Comparison of ENCODE assay signal across 8 mouse cellular contexts in the genomic region with DNA sequence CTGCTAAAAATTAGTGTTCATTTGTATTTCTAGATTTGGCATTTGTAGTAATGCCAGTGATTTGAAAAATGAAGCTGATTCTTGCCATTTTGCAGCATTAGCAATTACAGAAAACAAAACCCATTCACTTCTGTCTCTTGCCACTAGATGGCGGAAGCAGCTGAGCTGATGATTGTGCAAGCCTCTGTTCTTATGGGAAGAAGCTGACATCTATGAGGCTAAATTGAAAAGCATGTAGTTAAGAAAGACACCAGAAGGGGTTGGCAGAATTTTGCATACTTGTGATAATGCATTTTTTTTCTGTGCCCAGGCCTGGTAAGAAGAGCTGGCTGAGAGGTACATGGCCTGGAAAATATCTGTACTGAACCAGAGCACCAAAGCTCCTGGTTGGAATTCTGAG.
DNase-seq lines count a peak whose midpoint lies in the region; ATAC-seq lines count a peak whose summit lies in the region.

No protein-coding gene starts in this region.

- H3K27ac ChIP-seq in heart, embryonic 11.5 days (ENCODE audit: low read depth, low read length): no peak overlapping the region
- H3K27ac ChIP-seq in embryonic facial prominence, embryonic 11.5 days (replicated peaks; ENCODE audit: low read depth, low read length): no peak overlapping the region
- H3K27ac ChIP-seq in hindbrain, embryonic 15.5 days (replicated peaks): no peak overlapping the region

- whole genome bisulfite sequencing in heart, embryonic 11.5 days (ENCODE audit: insufficient replicate concordance): 0% methylated on average over 1 of the region's 1 CpGs
- WGBS in embryonic facial prominence, embryonic 11.5 days: 0% methylated on average over 1 of the region's 1 CpGs
- WGBS in hindbrain, embryonic 15.5 days: 0% methylated on average over 1 of the region's 1 CpGs

- H3K4me1 ChIP-seq in heart, embryonic 11.5 days (ENCODE audit: control insufficient read depth, insufficient read depth, low read length): no peaks in the 10 kb centered on the region
- H3K4me1 ChIP-seq in embryonic facial prominence, embryonic 11.5 days (ENCODE audit: control insufficient read depth, insufficient read depth, low read length): no peaks in the 10 kb centered on the region
- H3K4me1 ChIP-seq in hindbrain, embryonic 15.5 days (replicated peaks): no peaks in the 10 kb centered on the region

- no peak overlapping the region for H3K4me3 ChIP-seq in heart, embryonic 11.5 days (ENCODE audit: low read depth, low read length)
- no peak overlapping the region for H3K4me3 ChIP-seq in embryonic facial prominence, embryonic 11.5 days (ENCODE audit: low read depth, low read length)
- no peak overlapping the region for H3K4me3 ChIP-seq in hindbrain, embryonic 15.5 days

- H3K9me3 ChIP-seq in heart, embryonic 11.5 days (replicated peaks; ENCODE audit: control insufficient read depth, low read length): no peaks in the 10 kb centered on the region
- H3K9me3 ChIP-seq in embryonic facial prominence, embryonic 11.5 days (replicated peaks; ENCODE audit: control insufficient read depth, low read length): no peaks in the 10 kb centered on the region
- no peaks in the 10 kb centered on the region for H3K9me3 ChIP-seq in hindbrain, embryonic 15.5 days

- no peaks in the 10 kb centered on the region for H3K27me3 ChIP-seq in heart, embryonic 11.5 days (ENCODE audit: control insufficient read depth, insufficient read depth, low read length)
- no peaks in the 10 kb centered on the region for H3K27me3 ChIP-seq in embryonic facial prominence, embryonic 11.5 days (ENCODE audit: control insufficient read depth, insufficient read depth, low read length)
- no peaks in the 10 kb centered on the region for H3K27me3 ChIP-seq in hindbrain, embryonic 15.5 days

- DNase-seq in heart, adult 8-10 months (ENCODE audit: low spot score): peak; percentile 27
- DNase-seq in adrenal gland, postnatal 36 days: peak; percentile 56 to 79
- DNase-seq in embryonic facial prominence, embryonic 11.5 days (ENCODE audit: low spot score): peak; percentile 88
- DNase-seq in left cerebral cortex, adult 11 months (ENCODE audit: low spot score): peak; percentile 78
- peak; percentile 78 for DNase-seq in mesoderm, embryonic 11.5 days (ENCODE audit: low read depth, low spot score)
- DNase-seq in right cerebral cortex, postnatal 4 days: peak; percentile 62

- H3K9ac ChIP-seq in heart, embryonic 11.5 days (ENCODE audit: low read depth, low read length): no peak overlapping the region
- H3K9ac ChIP-seq in embryonic facial prominence, embryonic 11.5 days (replicated peaks; ENCODE audit: low read length): no peak overlapping the region
- H3K9ac ChIP-seq in hindbrain, embryonic 15.5 days: no peak overlapping the region

- no peak overlapping the region for H3K4me2 ChIP-seq in heart, embryonic 11.5 days
- no peak overlapping the region for H3K4me2 ChIP-seq in embryonic facial prominence, embryonic 11.5 days (ENCODE audit: low read depth, low read length)
- no peak overlapping the region for H3K4me2 ChIP-seq in hindbrain, embryonic 15.5 days

- H3K36me3 ChIP-seq in heart, embryonic 11.5 days (ENCODE audit: control insufficient read depth, insufficient read depth, low read length): no peaks in the 10 kb centered on the region
- no peaks in the 10 kb centered on the region for H3K36me3 ChIP-seq in embryonic facial prominence, embryonic 11.5 days (replicated peaks; ENCODE audit: control insufficient read depth, insufficient read depth, low read depth, low read length)
- no peaks in the 10 kb centered on the region for H3K36me3 ChIP-seq in hindbrain, embryonic 15.5 days

- ATAC-seq in heart, embryonic 11.5 days (replicated peaks; ENCODE audit: insufficient number of reproducible peaks, low FRiP score, low TSS enrichment): no peak
- ATAC-seq in embryonic facial prominence, embryonic 11.5 days (replicated peaks; ENCODE audit: insufficient number of reproducible peaks, low FRiP score, low TSS enrichment, low read depth): 0 out of 2 replicates have a peak, but pooled peaks have one; percentile 72
- ATAC-seq in hindbrain, embryonic 15.5 days (ENCODE audit: low FRiP score, low read depth): peak; percentile 81

Comparison
In these comparisons a context has a peak if more than half of its experiments do, and no peak if none do; other contexts are left out.
1. DNase-seq: peak in every context shown above with its lines; median percentile 88 in embryonic facial prominence, embryonic 11.5 days; 78 in left cerebral cortex, adult 11 months; 78 in mesoderm, embryonic 11.5 days; 68 in adrenal gland, postnatal 36 days; 62 in right cerebral cortex, postnatal 4 days; 27 in heart, adult 8-10 months.